Mouse (Mus musculus): ENCODE results near the gene Gm21904. TPM values are rescaled to one million over a fixed set of nuclear protein-coding genes. Genes with fewer than 3 reads are reported as not detected.
"Not testable (repeated sequence)": the region's sequence is repeated elsewhere in the genome, so short reads cannot be mapped to it uniquely, and the experiment has no call there.

The Gm21904 gene
- not detected in 2 replicates for polyA plus RNA-seq (2011; ENCODE audit: insufficient read depth, insufficient read length, low replicate concordance, missing spikeins)

DNA sequence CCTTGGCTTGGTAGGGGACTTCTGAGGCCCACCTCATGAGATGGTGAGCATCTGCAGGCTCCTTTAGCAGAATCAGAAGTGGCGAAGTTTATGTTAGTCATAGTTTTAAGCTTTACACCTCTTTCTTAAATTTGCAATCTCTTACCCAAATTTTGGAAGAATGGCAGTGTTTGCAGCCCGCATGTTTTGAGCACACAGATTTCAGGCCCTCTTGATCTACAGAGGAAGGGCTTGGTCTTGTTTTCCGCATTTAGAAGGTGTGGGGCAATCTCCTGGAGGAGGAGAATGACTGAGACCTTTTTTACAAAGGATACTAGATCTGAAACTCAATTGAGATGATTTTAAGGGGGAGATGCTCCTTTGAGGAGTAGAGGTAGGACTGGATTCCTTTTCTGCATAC is at the start of gene Gm21904:
Gene Gm21904, minus strand, starts transcription at position 101 of the 400 bp plus-strand sequence.
- not testable (repeated sequence) for H3K4me1 ChIP-seq (ENCODE audit: control insufficient read depth, insufficient read depth, low read length)
- no CpG with 5 or more reads among the region's 3 CpGs for WGBS

GRCm38 (mm10) chrY:17874441-17874840 is 28.4 kb upstream of the Gm21904 start, which contains the start of the genes Gm20772 and Gm20831:
Gm20772 (plus strand) TSS chrY:17874741.
Gm20831 (plus strand) TSS chrY:17874741.
- not testable (repeated sequence) for H3K27ac ChIP-seq (ENCODE audit: control insufficient read depth, insufficient read depth, low read depth, low read length, poor library complexity); H3K4me3 ChIP-seq (replicated peaks; ENCODE audit: control insufficient read depth, low read depth, low read length); H3K4me1 ChIP-seq (ENCODE audit: control insufficient read depth, insufficient read depth, low read length)

More for the DNA sequence above, at the start of gene Gm21904:
- H3K27ac ChIP-seq (ENCODE audit: control insufficient read depth, insufficient read depth, low read depth, low read length, poor library complexity); H3K4me3 ChIP-seq (replicated peaks; ENCODE audit: control insufficient read depth, low read depth, low read length): not testable (repeated sequence)

Other genes starting within 250 kb of the Gm21904 start
- gene Gm20772, start 28.5 kb upstream of the Gm21904 start, polyA plus RNA-seq (2011; ENCODE audit: insufficient read depth, insufficient read length, low replicate concordance, missing spikeins), result not detected in 2 replicates
- gene Gm20831, start 28.5 kb upstream of the Gm21904 start, polyA plus RNA-seq (2011; ENCODE audit: insufficient read depth, insufficient read length, low replicate concordance, missing spikeins), result not detected in 2 replicates
- gene Srsy, start 91.1 kb upstream of the Gm21904 start, polyA plus RNA-seq (2011; ENCODE audit: insufficient read depth, insufficient read length, low replicate concordance, missing spikeins), result not detected in 2 replicates
- gene Gm21764, start 215.5 kb upstream of the Gm21904 start, polyA plus RNA-seq (2011; ENCODE audit: insufficient read depth, insufficient read length, low replicate concordance, missing spikeins), result not detected in 2 replicates
- gene Ssty1, start 242.8 kb upstream of the Gm21904 start, polyA plus RNA-seq (2011; ENCODE audit: insufficient read depth, insufficient read length, low replicate concordance, missing spikeins), result not detected in 2 replicates